Mouse (Mus musculus): ENCODE data around the gene Ptpn11.

GRCm38 (mm10) chr5:121189182-121189581 lies 2.0 kb downstream of the Ptpn11 start:
- TF ChIP-seq POLR2A (IDR thresholded peaks at IDR 0.05; ENCODE audit: low read depth, low read length): no peak
- TF ChIP-seq CTCF (IDR thresholded peaks at IDR 0.05; ENCODE audit: extremely low read depth, insufficient read depth, insufficient read length, insufficient replicate concordance): no peak

Data from spleen, adult 2 months (tissue).